Mouse (Mus musculus) frontal cortex, adult (tissue): ENCODE data around the gene Trim30c.
"Not testable (repeated sequence)": the region's sequence is repeated elsewhere in the genome, so short reads cannot be mapped to it uniquely, and the experiment has no call there.

ENCODE experiments used
- ATAC-seq: cut with Nextera tagmentation; 2 replicates; pipeline ENCODE4 v1.9.2; 2017; ENCODE audit warnings: mild to moderate bottlenecking, moderate library complexity, mixed read lengths; ENCODE audit not compliant: low TSS enrichment

Trim30c gene

GRCm38 (mm10) chr7:104400698-104401097, at the start of gene Trim30c:
Trim30c (minus strand) TSS chr7:104400837.
- ATAC-seq, result no peak

GRCm38 (mm10) chr7:104445961-104446645, 45.5 kb upstream of the Trim30c start:
- peak; percentile 38; the same call in 1 of the 2 replicates for ATAC-seq

DNA sequence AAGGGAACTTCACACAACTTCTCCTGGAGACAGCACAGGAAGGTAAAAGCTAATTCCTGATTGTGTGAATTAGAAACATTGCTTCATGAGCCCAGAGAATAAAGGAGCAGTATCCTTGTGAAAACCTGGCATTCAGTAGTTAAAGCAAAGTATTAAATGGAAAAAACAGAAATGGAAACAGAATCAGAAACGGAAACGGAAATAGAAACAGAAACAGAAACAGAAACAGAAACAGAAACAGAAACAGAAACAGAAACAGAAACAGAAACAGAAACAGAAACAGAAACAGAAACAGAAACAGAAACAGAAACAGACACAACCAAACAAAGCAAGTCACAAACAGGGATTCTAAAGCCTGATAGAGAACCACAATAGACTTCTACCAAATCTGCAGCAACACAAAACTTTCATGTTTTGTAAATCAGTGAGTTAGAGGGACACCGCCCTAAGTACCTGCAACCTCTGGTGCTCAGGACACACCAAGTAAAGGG, 3.9 kb upstream of the Trim30c start:
- no peak for ATAC-seq

GRCm38 (mm10) chr7:104401140-104401539, 503 bp upstream of the Trim30c start:
- no peak for ATAC-seq

- ATAC-seq, result no peak
These were observed 2.1 kb downstream of the Trim30c start for GRCm38 (mm10) chr7:104398492-104398891.

DNA sequence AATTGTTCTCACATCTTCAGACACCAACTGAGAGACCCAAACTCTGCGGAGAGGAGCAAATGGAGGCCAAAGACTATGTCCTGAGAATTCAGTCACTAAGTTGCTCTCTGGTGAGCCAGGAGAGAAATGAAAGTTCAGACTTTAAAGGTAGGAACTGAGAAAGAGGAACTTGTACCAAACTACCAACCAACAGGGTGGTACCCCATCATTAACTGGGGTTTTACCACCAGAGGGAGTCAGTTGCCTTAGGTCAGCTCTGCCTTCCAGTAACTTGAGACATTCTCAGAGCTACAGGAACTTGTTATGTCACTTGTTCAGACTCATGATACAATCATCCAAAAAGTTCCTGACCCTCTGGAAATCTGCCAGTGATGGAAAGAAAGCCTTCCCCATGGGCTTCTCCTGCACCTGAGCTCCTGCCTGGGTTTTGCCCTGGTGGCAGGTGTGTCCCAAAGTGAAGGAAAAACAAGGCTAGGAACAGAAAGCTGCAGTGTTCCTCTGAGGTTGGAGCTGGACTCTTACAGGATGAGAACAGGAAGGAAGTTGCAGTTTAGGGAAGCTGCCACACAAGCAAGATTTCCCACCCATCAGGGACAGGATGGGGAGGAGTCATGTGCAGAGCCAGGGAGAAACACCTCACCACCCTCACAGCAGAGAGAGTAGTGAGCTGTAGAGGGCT, 30.8 kb downstream of the Trim30c start, which contains the start of gene Trim30b:
Trim30b (minus strand) TSS at position 149 of the 679 bp plus-strand sequence.
- ATAC-seq, result no peak

- no peak for ATAC-seq
These were observed 34.3 kb downstream of the Trim30c start for GRCm38 (mm10) chr7:104366339-104366738.

GRCm38 (mm10) chr7:104353600-104353967, 47.1 kb downstream of the Trim30c start:
- no peak for ATAC-seq

DNA sequence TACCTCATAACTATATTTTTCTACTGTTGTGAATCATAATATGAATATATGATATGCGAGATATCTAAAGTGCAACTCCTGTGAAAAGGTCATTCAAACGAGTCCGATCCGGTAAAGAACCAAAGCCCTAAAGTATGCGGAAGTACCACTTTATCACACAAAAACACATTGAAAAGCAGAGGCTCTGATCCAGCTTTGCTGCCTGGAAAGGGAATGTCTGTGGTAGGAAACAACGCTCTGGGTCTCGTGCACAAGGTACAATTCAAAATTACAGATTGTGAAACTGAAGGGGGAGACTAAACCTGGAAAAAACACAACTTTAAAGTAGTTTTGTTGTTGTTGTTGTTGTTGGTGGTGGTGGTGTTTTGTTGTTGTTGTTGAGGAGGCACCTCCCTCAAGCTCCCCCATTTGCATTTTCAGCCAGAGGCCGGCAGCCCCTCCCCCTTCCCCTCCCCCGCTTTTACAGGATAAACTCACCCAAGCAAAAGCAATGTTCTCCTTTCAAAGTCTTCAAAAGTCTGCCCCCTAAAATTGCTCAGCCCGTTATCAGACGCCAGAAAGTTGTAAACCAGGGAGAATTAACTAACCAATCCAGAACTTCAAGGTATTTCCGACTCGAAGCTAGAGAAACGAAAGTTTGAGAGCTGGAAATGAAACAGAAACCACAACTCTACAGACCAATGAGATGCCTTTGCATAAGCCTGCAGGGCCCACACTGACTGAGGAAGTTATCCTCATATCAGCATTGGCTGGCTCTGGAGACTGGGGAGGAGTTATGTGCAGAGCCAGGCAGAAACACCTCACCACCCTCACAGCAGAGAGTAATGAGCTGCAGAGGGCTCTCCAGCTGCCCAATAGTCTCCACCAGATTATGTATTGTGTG, 47.7 kb downstream of the Trim30c start, which contains the start of gene Trim12c:
Trim12c (minus strand) TSS at position 646 of the 883 bp plus-strand sequence.
- peak; percentile 90 for ATAC-seq

DNA sequence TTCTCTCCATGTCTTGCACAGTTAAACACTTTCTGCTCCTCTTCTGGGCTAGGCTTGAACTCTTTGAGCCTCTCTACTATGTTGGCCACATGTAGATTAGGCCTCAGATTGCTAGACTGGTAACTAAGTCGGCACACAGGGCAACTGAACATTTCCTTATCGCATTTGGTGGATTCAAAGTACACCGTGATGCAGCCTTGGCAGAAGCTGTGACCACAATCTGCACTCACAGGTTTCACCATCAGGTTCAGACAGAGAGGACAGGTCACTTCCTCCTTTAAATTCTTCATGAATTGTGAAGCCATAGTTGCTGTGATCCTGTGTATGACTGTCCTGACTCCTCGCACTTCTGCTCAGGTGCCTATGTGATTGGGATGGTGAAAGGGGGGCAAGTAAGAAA, 52.6 kb downstream of the Trim30c start:
- ATAC-seq, result not testable (repeated sequence)

- ATAC-seq, result not testable (repeated sequence)
These were observed 59.9 kb downstream of the Trim30c start for GRCm38 (mm10) chr7:104340744-104341143.

DNA sequence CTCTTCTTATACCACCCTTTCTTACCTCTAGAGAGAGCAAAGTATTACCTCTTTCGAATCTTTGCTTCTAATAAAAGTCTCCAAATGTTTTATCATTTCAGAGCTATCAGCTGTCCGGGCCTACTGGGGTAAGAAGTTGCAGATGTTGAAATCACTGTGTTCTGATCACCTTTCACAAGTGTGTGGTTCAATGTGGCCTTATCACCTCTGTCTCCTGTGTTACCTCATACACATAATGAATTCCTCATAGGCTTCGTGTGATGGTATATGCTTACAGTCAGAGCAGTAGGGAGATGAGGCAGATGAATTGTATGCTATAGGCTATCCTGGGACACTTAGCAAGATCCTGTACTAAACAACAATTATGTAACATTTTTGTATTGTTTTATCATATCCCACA, 65.1 kb downstream of the Trim30c start:
- not testable (repeated sequence) for ATAC-seq
